Mouse (Mus musculus): ENCODE results near the gene Smpdl3a. TPM values are rescaled to one million over a fixed set of nuclear protein-coding genes. Genes with fewer than 3 reads are reported as not detected.

Gene Smpdl3a
- total RNA-seq, 1 experiment from 2014 or later = 57.8 TPM

DNA sequence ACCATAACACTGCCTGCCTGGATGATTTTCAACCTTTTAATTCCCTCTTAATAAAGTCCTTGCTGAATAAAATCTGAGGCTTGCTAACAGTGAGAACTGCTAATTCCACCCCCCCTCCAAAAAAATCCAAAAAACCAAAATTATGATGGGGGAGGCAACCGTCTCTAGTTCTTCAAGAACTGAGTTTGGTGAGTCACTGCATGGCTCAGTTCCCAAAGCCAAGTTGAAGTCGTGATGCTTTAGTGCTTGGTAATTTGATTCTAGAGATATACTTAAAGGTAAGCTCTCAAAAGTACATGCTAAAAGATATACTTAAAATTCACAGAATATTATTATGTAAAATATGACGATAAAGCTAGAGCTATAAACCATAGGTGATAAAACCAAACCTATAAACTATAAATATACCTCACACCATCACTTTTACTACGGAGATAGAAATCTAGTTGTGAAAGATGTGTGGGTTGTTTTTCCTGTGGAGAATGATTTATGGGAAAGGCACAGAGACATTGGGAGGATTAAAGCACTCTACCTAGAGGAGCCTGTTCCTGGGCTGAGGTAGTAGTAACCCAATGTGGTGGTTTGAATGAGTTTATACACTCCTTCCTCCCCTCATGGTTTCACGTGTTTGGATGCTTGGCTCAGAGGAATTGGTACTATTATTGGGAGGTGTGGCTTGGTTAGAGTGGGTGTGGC is 18.2 kb downstream of the Smpdl3a start:
- no peak for ATAC-seq (ENCODE audit: extremely low read depth, insufficient number of reproducible peaks, low FRiP score, poor library complexity, severe bottlenecking)

GRCm38 (mm10) chr10:57814295-57814694 is 20.2 kb downstream of the Smpdl3a start:
- no peak for ATAC-seq (ENCODE audit: extremely low read depth, insufficient number of reproducible peaks, low FRiP score, poor library complexity, severe bottlenecking)

GRCm38 (mm10) chr10:57815869-57816268 is 21.7 kb downstream of the Smpdl3a start:
- ATAC-seq (ENCODE audit: extremely low read depth, insufficient number of reproducible peaks, low FRiP score, poor library complexity, severe bottlenecking) = no peak

DNA sequence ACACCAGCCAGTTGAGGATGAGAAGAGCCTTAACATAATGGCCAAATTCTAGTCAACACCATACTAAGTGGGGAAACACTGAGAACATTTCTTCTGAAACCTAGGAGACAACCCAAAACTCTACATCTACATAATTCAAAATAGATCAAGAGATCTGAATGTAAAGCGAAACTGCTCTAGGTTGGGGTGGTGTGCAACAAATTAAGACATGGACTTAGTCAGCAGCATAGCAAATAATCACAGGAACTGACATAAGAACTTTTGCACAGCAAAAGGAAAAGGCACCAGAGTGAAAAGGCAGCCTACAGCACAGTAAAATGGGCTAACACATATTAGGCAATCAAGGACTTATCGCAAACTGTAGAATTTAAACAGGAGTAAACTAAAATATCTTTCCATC is 25.1 kb downstream of the Smpdl3a start:
- ATAC-seq (ENCODE audit: extremely low read depth, insufficient number of reproducible peaks, low FRiP score, poor library complexity, severe bottlenecking) = no peak

DNA sequence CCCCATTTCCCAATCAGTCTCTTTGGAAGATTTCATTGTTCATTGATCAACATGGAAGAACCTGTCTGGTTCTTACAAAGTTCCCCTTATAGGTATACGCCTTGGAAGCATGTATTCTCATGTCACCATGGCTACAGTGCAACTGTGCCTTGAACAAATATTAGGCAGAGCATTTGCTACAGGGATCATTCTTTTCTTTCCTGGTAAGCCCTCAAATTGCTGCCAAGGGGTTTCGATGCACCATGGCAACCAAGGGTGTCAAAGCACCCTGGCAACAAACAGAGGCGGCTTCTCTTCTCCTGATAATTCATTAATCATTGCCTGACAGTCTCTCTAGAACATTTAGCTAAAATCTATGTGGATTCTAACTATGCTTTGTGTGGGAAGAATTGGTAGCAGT is 28.3 kb downstream of the Smpdl3a start:
- ATAC-seq (ENCODE audit: extremely low read depth, insufficient number of reproducible peaks, low FRiP score, poor library complexity, severe bottlenecking) = no peak

DNA sequence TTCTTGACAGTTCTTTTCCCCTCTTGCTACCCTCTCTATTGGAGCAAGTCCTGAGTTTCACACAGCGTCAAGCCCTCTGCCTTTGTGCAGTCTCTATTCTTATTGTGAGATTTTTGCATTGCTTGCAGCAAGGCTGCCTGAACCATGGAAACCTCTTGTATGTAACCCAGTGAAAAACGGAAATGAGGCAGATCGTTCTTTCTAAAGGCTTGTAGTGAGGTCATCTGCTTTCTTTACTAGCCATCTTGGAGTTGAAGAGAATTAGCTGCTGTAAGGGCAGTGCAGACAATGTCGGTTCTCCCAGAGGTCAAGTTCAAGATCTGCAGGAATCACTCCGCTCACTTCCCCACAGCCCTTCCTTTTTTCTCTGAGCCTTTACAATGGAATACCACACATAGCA is 34.5 kb downstream of the Smpdl3a start:
- ATAC-seq (ENCODE audit: extremely low read depth, insufficient number of reproducible peaks, low FRiP score, poor library complexity, severe bottlenecking) = no peak

- ATAC-seq (ENCODE audit: extremely low read depth, insufficient number of reproducible peaks, low FRiP score, poor library complexity, severe bottlenecking) = no peak
Measured at GRCm38 (mm10) chr10:57829621-57830020, 35.5 kb downstream of the Smpdl3a start.

GRCm38 (mm10) chr10:57835094-57835493 is 41.0 kb downstream of the Smpdl3a start:
- ATAC-seq (ENCODE audit: extremely low read depth, insufficient number of reproducible peaks, low FRiP score, poor library complexity, severe bottlenecking) = no peak

GRCm38 (mm10) chr10:57835982-57836381 is 41.8 kb downstream of the Smpdl3a start:
- ATAC-seq (ENCODE audit: extremely low read depth, insufficient number of reproducible peaks, low FRiP score, poor library complexity, severe bottlenecking) = no peak

DNA sequence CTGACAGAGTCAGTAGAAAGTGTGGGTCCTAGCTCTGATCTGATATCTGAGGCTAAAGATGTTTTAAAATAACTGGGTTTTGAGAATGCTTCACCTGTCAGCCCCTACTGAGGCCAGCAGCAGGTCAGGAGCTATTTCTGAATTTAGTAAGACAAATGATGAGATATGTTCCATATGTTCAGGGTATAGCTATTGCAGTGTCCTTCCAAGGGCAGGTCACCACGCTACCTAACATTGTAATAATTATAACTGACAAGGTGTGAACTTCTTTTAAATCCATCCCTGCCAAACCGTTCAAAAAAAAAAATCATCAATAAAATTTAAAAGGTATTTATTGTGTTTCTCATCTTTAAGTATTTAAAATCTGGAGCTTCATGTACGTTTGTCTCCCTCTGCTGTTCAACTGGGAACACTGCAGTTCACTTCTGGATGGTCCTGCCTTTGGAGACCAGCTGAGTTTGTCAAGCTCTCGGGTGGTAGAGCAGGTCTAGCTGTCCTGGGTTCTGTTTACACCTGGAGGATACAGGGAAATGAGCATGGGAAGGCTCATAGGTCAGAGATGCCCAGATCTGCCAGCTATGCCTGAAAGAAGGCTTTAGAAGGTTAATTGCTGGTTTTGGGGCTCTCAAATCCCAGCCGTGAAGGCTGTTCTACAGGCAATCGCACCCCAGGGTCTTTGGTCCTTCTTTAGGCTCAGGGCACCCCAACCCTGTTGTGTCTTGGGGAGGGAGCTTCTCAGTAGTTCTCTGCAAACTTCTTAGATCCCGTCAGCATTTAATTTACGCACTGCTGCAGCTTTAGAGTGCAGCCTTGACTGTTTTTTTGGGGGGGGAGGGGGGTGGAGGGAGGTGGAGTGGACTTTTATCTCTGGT is 47.7 kb downstream of the Smpdl3a start:
- ATAC-seq (ENCODE audit: extremely low read depth, insufficient number of reproducible peaks, low FRiP score, poor library complexity, severe bottlenecking) = peak; percentile 86

- peak; percentile 67; the same call in 1 of the 2 replicates for ATAC-seq (ENCODE audit: extremely low read depth, insufficient number of reproducible peaks, low FRiP score, poor library complexity, severe bottlenecking)
Measured at GRCm38 (mm10) chr10:57847916-57848682, 54.0 kb downstream of the Smpdl3a start.

Other genes with a start within 250 kb of the Smpdl3a start
- 26.8 and 35.8 TPM in 2 replicates for gene Pkib, start 162.4 kb upstream of the Smpdl3a start, total RNA-seq (2017)
- gene Fabp7, start 9.5 kb upstream of the Smpdl3a start, total RNA-seq (2017) = not detected in 2 replicates

Data from neutrophil, adult 5-6 weeks (primary cell).